Mouse (Mus musculus): ENCODE results near the gene Rgsl1.

- TF ChIP-seq POLR2A (IDR thresholded peaks at IDR 0.05; ENCODE audit: extremely low read depth, insufficient read depth, low read length), result no peak
- no peak for TF ChIP-seq CTCF (IDR thresholded peaks at IDR 0.05; ENCODE audit: low read depth, low read length)
Observed at GRCm38 (mm10) chr1:153886024-153886633, 42.2 kb upstream of the Rgsl1 start.

All from liver, adult 2 months (tissue).